ENCODE assay signal across 8 mouse cellular contexts in the genomic region with DNA sequence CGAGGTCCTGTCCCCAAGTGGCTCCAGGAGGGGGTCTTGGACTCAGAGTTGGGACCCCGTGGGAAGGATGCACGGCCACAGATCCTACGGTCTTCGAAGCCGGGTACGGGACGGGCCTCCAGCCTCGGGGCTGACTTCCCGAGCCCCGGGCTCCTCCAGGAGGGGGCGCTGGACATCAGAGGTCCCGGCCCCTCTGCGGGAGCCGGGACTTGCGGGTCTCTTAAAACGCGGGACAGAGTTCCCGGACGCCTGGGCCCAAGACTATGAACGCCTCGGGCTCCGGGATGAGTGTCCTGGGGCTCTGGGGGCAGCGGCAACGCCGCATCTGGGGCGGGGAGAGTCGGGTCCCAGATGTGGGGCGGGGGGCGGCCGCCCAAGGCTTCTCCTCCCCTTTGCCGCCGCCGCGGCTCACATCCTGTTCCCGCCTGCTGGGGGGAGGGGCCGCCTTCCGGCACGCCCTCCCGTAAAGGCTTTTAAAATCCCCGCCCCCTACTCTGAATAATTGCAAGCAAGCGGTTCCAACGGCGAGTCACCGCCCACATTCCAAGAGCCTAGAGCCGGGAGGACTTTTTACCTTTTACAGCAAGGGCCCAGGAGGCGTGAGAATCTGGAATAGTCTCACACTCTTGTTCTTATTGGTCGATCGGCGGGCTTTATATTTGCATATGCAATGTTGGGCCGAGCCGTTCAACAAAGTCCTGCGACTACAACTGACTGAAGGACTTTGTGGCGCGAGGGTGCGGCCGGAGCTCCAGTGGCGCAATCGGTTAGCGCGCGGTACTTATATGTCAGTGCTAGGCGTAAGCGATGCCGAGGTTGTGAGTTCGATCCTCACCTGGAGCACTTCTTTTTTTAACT. TPM values are rescaled to one million over a fixed set of nuclear protein-coding genes. Genes with fewer than 3 reads are reported as not detected.
A peak's percentile ranks its signal among the peaks of the same experiment; 100 is the strongest.
DNase-seq lines count a peak whose midpoint lies in the region; ATAC-seq and TF ChIP-seq lines count a peak whose summit lies in the region.

A gene (minus strand): TSS at position 349 of the 858 bp plus-strand sequence.

- peak; percentile 63 for ATAC-seq in Patski
- peak; percentile 88 for ATAC-seq in hindbrain, embryonic 13.5 days (ENCODE audit: low FRiP score)

- H3K4me2 ChIP-seq in hindbrain, embryonic 13.5 days = peak within 1 kb of the TSS; percentile 94

- peaks cover 22% of the 10 kb centered on the region for H3K36me3 ChIP-seq in hindbrain, embryonic 13.5 days

- CTCF ChIA-PET in Patski (lab: Charles Lee) = interaction anchor here (1.0 to 1.5 kb wide), 2 partner anchors 12 to 13 kb away, joined by 3 read pairs; no protein-coding TSS in a partner anchor

- in situ Hi-C loops in Patski (cut with MboI; ENCODE audit: low pct_unique_long_range_greater_than_20kb) = loop anchor here (5.0 kb wide), 1 partner anchor 220 kb away; no protein-coding TSS in a partner anchor

- DNase-seq in Patski (ENCODE audit: low read depth, low spot score) = peak; percentile 98
- DNase-seq in cerebellum, postnatal 14 days = peak; percentile 94 to 95
- peak; percentile 94 to 96 for DNase-seq in frontal cortex, postnatal 14 days (ENCODE audit: low spot score in 2 of 2)
- peak; percentile 93 to 94 for DNase-seq in layer of hippocampus, postnatal 25 days (ENCODE audit: extremely low spot score in 1 of 2, low spot score in 1 of 2)
- peak; percentile 99 for DNase-seq in lung, postnatal 25 days (ENCODE audit: low spot score)
- peak; percentile 98 for DNase-seq in retina, embryonic 14.5 days (ENCODE audit: low spot score)
- DNase-seq in thymus, postnatal 4 days = peak; percentile 97

- peaks cover 62% of the 10 kb centered on the region for H3K4me1 ChIP-seq in hindbrain, embryonic 13.5 days (replicated peaks)

- H3K27ac ChIP-seq in hindbrain, embryonic 13.5 days = peak within 1 kb of the TSS; percentile 91

- TF ChIP-seq CTCF in Patski (IDR thresholded peaks at IDR 0.05) = no peak

- WGBS in hindbrain, embryonic 13.5 days = under 1% methylated on average over 63 of the region's 66 CpGs

- no peaks in the 10 kb centered on the region for H3K9me3 ChIP-seq in hindbrain, embryonic 13.5 days

- POLR2A ChIA-PET in Patski (lab: Charles Lee) = interaction anchor here (3.2 kb wide), 1 partner anchor 14 kb away, joined by 12 read pairs; no protein-coding TSS in a partner anchor

- H3K4me3 ChIP-seq in hindbrain, embryonic 13.5 days = peak within 1 kb of the TSS; percentile 77

- no peaks in the 10 kb centered on the region for H3K27me3 ChIP-seq in Patski
- 0 out of 2 replicates have a peak, but pooled peaks cover 1% of the 10 kb centered on the region for H3K27me3 ChIP-seq in hindbrain, embryonic 13.5 days

- peak within 1 kb of the TSS; percentile 89 for H3K9ac ChIP-seq in hindbrain, embryonic 13.5 days

RNA-seq across cellular contexts. Expression of the gene that starts here (rescaled TPM):
- polyA plus RNA-seq in Patski (2021) = 45.3 TPM
- 32.0 and 34.6 TPM in 2 replicates for polyA plus RNA-seq in hindbrain, embryonic 13.5 days (2015; fragmentation: Nextera tagmentation; extraction: Ambion mirVana)
- 1 to 10 TPM; 6.2 to 8.9 TPM for total RNA-seq in layer of hippocampus, postnatal 25 days (2021)

Comparison
In these comparisons a context has a peak if more than half of its experiments do, and no peak if none do; other contexts are left out.
1. Peak in every context shown above with its lines: DNase-seq, ATAC-seq, H3K4me3 ChIP-seq and H3K27ac ChIP-seq.